Mouse (Mus musculus) liver (tissue): ENCODE data around the gene Ammecr1.

Source experiments
- DNase-seq: peaks from one replicate; pipeline ENCODE4 v3.0.0-alpha.2; 2020; ENCODE audit warnings: mixed read lengths

Ammecr1 gene

DNA sequence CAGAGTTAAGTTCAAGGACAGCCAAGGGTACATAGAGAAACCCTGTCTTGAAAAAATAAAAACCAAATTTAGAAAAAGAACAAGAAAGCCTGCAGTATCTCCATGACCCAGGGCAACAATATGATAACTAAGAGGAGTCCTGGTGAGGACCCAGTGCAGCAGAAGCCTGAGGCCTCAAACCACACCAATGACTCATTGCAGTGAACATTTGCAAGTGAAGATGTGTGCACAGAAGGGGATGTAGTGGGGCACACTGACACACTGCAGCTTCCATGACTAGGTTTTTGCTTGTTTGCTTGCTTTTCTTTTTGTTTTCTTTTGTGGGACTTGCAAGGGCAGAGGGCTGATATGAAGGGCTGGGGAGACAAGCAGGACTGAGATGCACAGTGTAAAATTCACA is 52.3 kb downstream of the Ammecr1 start:
- DNase-seq: no peak

DNA sequence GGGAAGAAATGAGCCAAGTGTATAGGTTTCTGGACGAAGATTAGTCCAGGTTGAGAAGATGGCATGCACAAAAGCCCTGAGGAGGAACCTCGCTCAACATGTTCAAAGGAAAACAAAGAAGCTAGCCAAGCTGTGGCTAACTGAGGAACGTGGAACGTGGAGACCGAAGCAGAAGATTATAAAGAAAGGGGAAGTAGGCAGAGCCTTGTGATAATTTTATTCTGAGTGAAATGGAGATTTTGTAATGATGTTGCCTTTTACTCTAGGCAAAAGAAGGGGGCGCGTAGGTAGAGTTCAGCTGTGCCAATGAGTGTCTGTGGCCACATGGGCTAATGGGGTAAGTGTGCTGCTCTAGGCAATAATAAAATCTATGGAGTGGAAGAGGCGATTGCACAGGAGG is 62.7 kb downstream of the Ammecr1 start:
- DNase-seq: no peak

DNA sequence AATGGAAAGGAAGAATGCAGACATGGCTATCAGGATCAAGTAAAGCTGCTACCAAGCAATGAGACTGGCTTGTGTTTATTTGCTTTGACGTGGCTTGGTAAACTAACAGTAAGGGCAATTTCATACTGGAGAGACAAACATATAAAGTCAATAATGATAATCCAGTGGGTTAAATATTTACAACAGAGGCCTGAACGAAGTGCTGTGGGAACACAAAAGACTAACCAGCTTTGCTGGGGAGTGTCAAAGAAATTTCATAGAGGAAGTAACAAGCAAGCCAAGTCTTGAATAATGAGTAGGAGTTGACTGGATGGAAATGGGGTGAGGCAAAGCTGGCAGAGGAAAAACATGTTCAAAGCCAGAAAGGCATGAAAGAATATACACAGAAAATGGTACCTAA is 63.9 kb downstream of the Ammecr1 start:
- no peak for DNase-seq

DNA sequence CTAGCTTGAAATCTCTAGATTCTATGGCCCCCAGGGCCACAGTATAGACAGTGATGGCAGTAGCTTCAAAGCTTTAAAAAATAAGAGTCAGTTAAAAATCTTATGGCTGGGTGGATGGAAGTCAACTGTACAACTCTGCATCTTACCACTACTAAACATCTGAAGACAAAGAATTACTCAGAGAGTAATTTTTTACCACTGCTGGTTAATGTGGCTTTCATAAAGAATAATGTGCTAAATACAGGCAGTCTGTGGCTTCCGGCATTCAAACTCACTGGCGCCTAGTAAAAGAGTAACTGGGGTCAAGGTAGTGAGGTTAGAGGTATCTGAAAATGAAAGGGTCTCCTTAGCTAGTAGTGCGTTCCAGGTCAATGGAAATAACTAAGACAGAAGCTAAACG is 64.6 kb downstream of the Ammecr1 start:
- no peak for DNase-seq

DNA sequence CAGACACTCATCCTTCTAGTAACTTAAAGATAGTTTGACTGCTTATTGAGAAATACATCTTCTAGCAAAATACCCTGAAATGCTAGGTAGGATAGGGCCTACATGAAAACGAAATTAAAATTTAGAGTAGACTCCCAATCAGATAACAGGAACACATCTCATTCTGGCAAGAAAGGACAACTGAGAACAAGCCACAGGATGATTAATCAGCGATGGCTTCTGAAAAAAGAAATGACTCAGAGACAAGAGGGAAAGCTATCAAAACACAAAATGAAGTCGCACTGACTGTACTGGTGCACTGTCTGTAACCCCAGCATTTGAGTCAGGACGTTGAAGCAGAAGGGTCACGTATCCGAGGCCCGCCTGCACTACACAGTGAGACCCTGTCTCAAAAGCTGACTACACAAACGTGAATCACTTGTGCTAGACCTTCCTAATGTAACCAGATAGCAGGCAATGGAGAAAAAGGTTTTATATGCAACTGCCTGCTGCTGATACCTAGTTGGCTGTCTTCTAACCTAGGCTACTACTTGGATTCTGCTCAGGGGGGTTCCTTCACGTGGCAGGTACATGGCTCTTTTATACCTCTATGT is 68.1 kb downstream of the Ammecr1 start:
- DNase-seq: no peak

DNA sequence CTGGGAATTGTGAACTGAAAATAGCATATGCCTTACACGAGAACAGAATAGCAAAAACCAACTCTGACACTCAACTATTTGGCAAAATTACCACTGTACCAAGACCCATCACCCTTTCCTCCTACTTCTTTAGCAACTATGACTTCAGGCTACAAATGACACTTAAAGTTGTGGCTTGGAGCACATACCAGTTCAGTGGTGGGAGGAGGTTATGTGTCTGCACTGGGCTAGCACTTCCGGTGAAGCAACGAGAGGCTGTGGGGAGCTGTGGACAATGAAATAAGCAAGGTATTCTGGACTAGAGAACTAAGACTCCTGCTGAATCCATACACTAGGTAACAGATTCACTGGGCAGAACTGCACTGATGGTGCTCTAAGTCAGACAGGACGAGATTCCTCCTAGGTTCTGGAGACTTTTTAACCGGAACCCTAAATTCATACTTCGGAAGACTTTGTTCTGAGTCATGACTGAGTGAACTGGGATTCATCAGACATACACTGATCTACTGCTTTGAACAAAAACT is 69.0 kb downstream of the Ammecr1 start:
- no peak for DNase-seq

DNA sequence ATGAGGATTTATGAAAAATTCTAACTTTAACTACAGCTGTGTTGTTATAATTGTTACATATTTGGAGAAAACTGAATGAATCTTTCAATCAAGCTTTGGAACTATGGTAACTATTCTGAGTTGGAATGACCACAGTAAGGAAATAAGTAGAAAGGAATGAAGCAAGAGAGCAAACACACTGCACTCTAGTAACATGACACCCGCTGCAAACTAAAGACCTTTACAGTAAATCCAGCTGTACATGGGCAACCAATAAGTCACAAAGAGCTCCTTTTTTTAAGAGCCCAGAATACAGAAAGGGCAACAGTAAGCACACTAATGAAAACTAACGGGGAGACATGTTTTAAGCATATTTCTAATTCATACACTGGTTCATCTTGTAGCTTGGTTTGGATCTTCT is 71.2 kb downstream of the Ammecr1 start:
- DNase-seq: no peak

DNA sequence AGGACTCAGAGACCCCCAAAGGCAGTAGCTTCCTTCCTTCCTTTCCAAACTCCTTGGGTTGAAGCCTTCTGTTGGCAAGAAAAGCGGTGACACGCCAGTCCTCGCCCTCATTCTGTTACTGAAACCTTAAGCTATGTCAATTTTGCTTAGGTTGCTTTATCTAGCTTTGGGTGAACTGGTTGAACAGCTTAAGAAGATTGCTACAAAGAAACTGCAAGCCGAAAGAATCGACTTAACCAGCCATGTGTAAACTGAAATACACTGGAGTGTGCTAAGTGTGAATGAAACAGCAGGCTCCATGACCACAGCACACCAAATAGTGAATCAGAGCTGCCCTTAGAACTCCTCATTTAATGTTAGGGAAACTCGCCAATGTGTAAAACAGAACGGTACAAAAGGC is 80.6 kb downstream of the Ammecr1 start:
- no peak for DNase-seq

DNA sequence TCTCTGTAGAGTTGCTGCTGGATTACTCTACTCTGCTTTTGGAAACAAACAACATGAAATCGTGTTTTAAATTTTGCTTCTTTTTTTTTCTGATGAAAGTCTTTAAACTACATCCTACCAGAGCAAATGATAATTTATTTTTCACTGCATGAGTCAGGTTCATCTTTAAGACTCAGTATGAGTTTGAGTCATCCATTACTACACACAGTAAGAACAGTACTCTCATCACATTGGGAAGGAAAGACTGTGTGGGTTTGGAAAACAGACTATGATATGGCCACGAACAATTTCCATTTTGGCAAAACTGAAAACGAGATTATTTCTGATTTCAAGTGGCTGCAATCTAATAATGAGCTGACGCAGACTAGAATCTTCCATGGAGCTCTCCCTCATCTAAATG is 82.9 kb downstream of the Ammecr1 start:
- DNase-seq: no peak

DNA sequence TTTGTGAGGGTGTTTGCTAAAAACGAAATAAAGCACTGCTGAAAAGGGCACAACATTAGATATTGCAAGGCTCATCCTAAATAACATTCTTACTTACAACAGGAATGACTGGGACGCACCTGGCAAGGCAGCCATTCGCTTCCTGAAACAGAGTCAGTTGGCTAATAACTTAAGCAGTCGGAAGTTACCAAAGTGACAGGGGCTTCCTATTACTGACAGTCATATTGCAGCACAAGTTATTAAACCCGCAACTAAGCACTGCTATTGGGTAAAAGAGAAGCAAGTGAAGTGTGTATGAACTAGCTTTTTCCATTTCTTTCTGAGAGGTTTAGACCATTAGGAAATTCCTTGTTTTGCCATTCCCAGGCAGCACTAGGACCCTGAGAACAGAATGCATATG is 84.3 kb downstream of the Ammecr1 start:
- no peak for DNase-seq

DNA sequence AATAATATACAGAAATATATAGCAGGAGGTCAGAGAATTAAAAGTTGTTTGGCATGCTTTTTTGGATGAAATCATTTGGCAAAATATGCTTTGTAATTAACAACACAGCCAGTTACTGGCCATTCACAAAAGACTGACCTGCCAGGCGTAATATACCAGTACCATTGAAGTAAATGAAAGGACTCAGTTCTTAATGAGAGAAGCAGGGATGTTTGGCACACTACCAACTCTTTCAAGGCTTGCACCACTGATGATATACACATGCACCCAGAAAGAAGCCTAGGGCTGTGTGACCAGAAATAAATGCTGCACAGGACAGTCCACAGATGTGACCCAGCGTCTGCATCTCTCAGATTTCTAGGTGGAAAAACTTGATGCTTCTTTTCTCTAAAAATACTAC is 96.7 kb downstream of the Ammecr1 start:
- DNase-seq: no peak

DNA sequence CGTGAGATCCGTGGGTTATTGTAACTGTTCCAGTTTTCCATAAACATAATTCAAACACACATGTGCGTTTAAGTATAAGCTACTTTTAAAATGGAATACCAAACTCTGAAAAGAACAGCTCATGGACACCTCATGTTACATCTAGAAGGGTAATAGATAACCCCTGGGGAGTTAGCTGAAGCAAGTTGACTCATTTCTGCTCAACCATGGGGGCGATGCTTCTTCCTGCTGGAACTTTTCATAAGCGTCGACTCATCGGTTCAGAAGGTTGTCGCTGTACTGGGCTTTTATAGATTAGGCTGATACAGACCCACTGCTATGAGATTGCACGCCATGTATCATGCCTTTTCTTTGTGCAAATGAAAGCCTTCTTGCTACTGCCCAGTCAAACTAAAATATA is 118.5 kb downstream of the Ammecr1 start:
- no peak for DNase-seq

DNA sequence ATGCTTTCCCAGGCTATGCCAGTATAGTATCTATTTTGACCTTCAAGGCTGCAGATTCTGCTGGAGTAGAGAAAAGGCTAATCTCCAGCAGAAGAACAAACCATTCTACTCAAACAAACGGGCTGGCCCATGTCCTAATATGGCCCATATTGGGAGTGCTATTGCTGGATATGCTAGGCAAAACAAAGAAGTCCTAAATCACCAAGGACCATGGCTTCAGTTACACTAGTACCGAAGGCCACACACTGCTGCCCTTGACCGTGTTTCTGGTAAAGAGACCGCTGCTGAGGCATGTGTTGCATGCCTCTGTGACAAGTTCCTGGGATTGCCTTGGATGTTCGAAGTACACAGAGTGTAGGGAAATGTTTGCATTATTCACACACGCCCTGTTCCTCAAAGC is 120.3 kb downstream of the Ammecr1 start:
- no peak for DNase-seq

DNA sequence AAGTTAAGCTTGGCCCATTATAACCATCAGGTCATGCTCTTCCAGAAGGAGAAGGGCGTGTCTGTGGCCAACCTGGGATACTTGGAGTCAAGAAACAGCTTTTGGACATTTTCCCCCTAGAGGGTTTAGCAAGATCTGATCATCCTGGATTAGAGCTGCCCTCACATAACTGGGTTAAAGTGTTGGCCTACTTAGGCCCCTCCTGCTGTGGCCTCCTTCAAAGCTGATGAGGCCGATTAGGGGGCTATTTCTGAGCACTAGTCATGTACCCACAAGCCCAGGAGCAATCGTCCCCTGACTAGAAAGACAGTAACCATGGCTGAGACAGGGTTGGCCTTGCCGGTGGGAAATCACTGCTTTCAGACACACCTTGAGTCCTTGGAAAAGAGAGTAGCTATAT is 124.6 kb downstream of the Ammecr1 start:
- DNase-seq: no peak

DNA sequence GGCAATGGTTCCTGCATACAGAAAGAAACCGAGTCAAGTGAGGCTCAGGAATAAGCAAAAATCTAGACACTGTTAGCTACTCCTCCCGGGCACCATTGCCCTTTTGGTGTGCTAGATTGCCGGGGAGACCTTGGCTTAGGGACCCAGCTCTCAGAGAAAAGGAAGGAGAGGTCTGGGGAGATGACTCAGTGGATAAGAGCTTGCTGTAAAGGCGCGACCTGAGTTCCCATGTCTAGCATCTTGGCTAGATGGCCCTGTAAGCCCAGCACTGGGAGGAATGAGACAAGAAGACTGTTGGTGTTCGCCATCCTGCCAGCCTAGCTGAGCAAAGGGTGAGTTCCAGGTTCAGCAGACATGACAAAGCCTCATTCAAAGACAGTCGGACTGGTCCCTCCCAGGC is 127.1 kb downstream of the Ammecr1 start:
- no peak for DNase-seq

DNA sequence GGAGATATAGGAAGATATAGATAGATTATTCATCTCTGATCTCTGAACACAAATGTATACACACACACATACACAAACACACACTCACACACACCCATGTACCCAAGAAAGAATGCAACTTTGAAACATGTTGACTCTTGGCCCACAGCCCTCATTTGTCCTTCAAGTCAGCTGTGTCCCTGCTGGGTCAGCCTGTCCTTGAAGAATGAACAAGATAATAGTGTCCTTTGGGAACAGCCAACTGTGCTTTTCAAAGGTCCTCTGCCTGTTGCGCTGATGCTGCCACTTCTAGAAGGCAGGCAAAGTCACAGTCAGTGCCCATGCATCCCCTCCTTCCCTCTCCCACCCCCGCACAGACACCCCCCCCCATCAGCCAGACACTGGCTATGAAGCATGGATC is 127.7 kb downstream of the Ammecr1 start:
- no peak for DNase-seq

DNA sequence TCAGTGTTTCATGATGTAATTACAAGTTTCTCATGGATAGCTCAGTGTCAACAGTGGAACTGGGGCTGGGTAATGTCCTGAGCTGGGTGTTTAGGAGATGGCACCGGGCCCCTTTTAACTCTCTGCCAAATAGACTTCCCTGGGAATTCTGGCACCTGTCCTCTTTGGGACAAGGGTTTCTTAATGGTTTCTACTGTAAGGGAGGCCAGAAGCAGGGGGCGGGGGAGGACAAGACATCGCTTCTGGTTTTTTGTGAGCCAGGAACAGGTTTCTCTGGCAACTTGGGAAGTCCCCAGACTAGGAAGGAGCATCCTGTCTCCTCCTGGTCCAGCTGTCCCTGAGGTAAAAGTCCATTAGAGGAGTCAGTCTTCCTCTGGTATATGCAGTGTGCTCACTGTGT is 129.2 kb downstream of the Ammecr1 start:
- no peak for DNase-seq

DNA sequence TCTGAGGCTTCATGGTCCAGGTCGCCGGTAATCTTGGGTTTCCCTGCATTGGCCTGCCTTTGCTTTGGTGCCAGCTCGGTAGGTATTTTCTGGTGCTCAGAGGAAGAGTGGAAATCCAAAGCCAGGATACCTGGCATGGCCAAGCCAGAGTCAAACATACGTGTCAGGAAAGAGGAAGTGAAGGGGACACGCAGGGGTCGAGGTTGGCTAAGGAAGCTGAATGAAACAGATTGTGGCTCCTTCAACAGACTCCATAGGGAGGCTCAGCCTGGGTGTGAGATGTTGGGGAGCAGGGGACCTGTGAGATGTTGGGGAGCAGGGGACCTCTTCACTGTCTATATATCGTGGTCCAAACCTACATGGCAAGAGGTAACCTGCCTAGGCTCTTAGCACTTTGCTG is 130.1 kb downstream of the Ammecr1 start:
- DNase-seq: no peak

DNA sequence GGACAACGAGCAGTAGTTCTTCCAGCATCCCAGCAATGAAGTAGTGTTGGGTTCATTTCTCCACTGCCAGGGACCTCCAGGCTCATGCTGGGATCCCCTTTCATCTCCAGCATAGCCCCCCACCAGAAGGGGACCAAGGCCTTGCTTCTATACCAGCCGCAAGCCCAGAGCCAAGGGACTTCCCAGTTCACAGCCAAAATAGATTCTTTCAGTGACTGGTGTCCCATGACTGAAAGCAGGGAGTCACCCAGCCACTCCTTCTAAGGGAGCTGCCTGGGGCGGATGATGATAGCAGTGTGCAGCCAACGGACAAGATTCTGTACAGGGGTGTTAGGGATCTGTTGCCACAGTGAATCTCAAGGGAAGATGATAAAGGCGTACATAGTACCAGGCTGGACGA is 131.7 kb downstream of the Ammecr1 start:
- DNase-seq: no peak

DNA sequence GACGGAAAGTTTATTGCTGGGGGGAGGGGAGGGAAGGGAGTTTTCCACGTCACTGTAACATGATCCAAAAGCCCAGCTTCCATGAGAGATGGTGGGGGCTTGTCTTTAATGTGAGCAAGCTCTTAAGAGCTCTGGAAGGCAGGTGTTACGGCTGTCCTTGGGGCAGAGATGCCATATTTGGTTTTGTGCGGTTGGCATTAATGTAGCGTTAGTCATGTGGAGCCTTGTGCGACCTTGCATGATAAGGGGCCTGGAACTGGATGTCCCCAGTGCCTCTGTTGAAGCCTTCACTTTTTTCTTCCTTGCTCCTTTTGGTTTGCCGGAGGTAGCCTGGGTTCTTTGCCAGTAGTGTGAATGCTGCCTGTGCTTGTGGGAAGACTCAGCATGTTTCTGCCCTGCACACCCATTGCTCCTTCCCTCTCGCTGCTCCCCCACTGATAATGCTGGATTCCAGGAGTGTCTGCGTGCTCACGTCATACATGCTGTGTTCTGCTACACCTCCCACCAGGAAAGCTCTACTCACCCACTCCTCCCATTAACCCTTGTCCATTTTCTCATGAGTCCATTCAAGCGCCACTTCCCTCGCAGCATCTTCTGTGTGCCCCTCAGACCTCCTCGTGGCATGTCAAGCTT is 133.2 kb downstream of the Ammecr1 start:
- DNase-seq: no peak

DNA sequence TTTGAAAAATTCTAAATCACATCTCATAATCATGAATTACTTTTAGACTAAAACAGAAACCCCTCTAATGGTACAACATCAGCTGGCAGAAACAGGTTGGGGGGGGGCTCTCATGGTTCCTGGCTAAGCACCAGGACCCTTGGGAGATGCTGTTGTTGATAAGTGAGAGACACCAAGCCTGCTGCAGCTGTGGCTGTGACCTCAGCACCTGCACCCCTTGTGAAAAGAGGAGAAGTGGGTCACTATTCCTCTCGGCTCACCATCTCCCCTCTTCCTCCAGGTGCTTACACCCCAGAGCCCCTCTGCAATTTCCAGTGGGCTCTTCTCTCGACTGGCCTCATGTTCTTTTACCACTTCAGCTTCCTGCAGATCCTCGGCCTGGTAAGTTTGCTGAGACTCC is 134.3 kb downstream of the Ammecr1 start:
- no peak for DNase-seq

DNA sequence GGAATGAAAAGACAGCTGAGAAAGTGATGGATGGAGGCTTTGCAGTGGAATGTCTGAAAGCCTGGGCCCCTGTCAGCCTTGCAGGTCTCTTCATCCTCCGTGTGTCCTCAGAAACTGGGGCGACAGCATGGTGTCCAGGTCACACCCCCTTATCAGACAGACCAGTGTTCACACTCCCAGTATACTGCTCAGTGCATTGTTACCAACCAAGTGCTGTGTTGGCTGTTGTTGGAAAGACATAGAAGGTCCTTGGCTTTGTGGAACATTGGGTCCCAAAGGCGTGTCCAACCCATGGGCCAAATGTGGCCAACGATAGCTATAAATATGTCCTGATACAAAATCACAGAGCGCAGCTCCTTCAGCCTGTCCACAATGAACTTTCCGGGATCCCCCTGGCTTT is 136.0 kb downstream of the Ammecr1 start:
- DNase-seq: no peak

DNA sequence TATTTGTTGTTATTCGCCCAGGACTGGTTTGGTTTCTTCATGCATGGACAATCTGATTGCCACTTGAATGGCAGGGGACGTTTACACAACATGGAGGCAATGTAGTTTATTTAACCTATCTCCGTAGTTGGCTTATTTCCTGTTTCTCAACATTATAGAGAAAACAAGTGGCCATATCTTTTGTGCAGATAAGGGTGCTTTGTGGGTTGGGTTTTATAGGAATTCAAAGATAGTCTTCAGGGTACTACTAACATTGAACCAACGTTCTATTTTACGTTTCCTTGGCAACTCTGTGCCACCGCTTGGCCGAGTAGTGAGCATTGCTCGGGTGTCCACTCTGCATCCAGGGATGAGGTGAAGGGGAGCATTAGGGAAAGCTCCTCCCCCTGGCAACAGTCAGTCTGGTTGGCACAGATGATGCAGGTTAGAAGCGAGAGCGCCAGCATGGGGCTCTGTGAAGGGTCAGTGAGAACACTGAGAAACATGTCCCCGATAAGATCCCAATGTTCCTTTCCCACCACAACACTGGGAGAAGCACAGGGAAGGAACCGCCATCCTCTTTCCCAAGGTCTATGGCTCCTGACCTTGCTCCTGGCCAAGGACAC is 136.6 kb downstream of the Ammecr1 start:
- DNase-seq: no peak

DNA sequence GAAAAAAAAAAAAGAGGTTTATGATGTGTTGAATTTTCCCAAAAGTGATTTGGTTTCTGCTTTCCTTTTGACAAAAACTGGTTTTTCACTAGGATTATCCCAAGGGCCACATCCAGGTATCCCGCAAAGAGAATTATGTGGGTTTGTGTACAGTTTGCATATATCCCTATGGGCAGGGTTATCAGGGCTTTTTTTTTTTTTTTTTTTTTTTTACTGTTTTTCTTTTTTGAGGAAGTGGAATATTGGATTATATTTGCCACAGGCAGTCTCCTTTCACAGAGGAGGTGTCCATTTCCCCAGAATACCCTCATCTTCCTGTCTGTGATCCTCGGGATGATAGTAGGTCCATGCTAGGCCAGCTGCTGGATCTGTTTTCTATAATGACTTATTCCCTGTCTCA is 137.3 kb downstream of the Ammecr1 start:
- no peak for DNase-seq
